Mouse (Mus musculus): ENCODE measurements around the gene Pcnx2. TPM values are rescaled to one million over a fixed set of nuclear protein-coding genes. Genes with fewer than 3 reads are reported as not detected.

Gene Pcnx2
- total and polyA plus RNA-seq, 3 experiments, result not detected

DNA sequence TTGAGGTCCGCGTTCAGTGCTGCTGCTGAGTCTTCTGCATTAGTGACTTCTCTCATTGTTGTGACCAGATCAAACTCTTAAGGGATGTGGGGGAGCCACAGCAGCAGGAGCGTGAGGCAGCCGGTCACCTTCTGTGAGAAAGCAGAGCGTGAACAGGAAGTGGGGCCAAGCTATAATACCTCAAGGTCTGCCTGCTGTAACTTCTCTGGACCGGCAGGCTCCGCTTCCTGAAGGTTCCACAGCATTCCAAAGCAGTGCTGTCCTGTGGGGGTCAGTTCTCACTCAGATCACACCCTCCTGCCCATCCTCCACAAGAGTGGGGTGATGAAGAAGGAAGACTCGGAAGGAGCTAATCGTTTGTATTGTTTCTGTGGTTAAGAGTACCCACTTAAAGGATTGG lies 22.6 kb upstream of the Pcnx2 start:
- no peak for DNase-seq (ENCODE audit: extremely low read depth)
- in situ Hi-C loops (cut with MboI; ENCODE audit: low pct_ligation_motif_present, low pct_unique_long_range_greater_than_20kb, low sequenced_read_pairs) (no loop called here), dilution Hi-C loops (cut with MboI; ENCODE audit: extremely low pct_ligation_motif_present, extremely low pct_unique_long_range_greater_than_20kb, low sequenced_read_pairs) (no loop called here)
- Histone ChIP-seq H3K36me3 (replicated peaks in 1 of 2; ENCODE audit: control insufficient read depth in 1 of 2, insufficient read depth in 1 of 2, low read length in 1 of 2) (no peaks in the 10 kb centered on the region), H3K9ac (ENCODE audit: insufficient read depth, low read depth) (no peak overlapping the region), H3K79me2 (replicated peaks; ENCODE audit: control insufficient read depth, extremely low read depth, insufficient read depth, poor library complexity, severe bottlenecking) (no peaks in the 10 kb centered on the region), H3K9me3 (replicated peaks; ENCODE audit: low read length) (no peaks in the 10 kb centered on the region), H3K4me3 (replicated peaks in 1 of 3; ENCODE audit: low read depth in 2 of 3, low read length in 2 of 3, poor library complexity in 1 of 3) (no peak overlapping the region), H3K27ac (ENCODE audit: insufficient read depth, low read depth) (no peak overlapping the region), H3K27me3 (replicated peaks) (peaks cover 67% of the 10 kb centered on the region), H3K4me2 (ENCODE audit: insufficient read depth, low read depth, poor library complexity, severe bottlenecking) (no peak overlapping the region), H3K4me1 (ENCODE audit: control insufficient read depth in 1 of 2, insufficient read depth in 2 of 2) (no peaks in the 10 kb centered on the region)
- TF ChIP-seq ZNF384 (IDR thresholded peaks at IDR 0.05; ENCODE audit: low read depth, low read length) (no peak), PAX5 (IDR thresholded peaks at IDR 0.05; ENCODE audit: low read length) (no peak), CHD2 (IDR thresholded peaks at IDR 0.05; ENCODE audit: low read length) (no peak), GABPA (IDR thresholded peaks at IDR 0.05; ENCODE audit: insufficient replicate concordance, low read depth, low read length) (no peak), TCF12 (IDR thresholded peaks at IDR 0.05; ENCODE audit: low read depth, low read length) (no peak), NELFE (IDR thresholded peaks at IDR 0.05; ENCODE audit: low read depth, low read length) (no peak), SMC3 (IDR thresholded peaks at IDR 0.05; ENCODE audit: low read depth, low read length) (no peak), POLR2A (IDR thresholded peaks at IDR 0.05; ENCODE audit: low read depth, low read length) (no peak), RAD21 (IDR thresholded peaks at IDR 0.05; ENCODE audit: low read depth, low read length) (no peak), TBP (conservative IDR thresholded peaks at IDR 0.05; ENCODE audit: low read depth, low read length) (no peak), MAFK (IDR thresholded peaks at IDR 0.05; ENCODE audit: insufficient replicate concordance, low read length) (no peak), MYC (IDR thresholded peaks at IDR 0.05; ENCODE audit: low read depth, low read length) (no peak), ZMIZ1 (IDR thresholded peaks at IDR 0.05; ENCODE audit: low read depth, low read length) (no peak), USF2 (conservative IDR thresholded peaks at IDR 0.05; ENCODE audit: low read depth, low read length) (no peak), HCFC1 (IDR thresholded peaks at IDR 0.05; ENCODE audit: low read depth, low read length) (no peak), MAZ (IDR thresholded peaks at IDR 0.05; ENCODE audit: low read depth, low read length) (no peak), ELF1 (IDR thresholded peaks at IDR 0.05; ENCODE audit: low read depth, low read length) (no peak), RCOR1 (conservative IDR thresholded peaks at IDR 0.05; ENCODE audit: low read depth, low read length) (no peak), ZC3H11A (IDR thresholded peaks at IDR 0.05; ENCODE audit: low read depth, low read length) (no peak), USF1 (IDR thresholded peaks at IDR 0.05; ENCODE audit: low read depth, low read length) (no peak)

DNA sequence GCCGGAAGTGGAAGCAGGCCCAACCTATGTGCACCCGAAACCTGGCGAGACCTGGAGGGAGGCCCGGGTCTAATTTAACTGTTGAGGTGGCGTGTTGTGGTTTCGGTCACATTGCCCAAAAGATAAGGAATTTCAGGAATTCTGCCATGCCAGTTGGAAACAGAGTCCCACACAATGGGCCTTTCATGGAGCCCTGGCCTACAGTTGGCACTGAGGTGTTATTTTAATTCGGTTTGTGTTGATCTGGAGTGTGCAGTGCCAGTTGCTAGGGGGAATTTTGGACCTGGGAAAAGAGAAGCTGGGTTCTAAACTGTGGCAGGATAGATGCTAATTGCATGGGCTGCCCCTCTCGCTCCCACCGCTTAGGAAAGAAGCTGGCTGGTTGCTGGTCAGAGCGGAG lies 22.2 kb upstream of the Pcnx2 start:
- H3K9me3 ChIP-seq (replicated peaks; ENCODE audit: low read length), result no peaks in the 10 kb centered on the region
- no peak overlapping the region for H3K27ac ChIP-seq (ENCODE audit: insufficient read depth, low read depth)
- no peaks in the 10 kb centered on the region for H3K36me3 ChIP-seq (replicated peaks in 1 of 2; ENCODE audit: control insufficient read depth in 1 of 2, insufficient read depth in 1 of 2, low read length in 1 of 2)
- no peak overlapping the region for H3K9ac ChIP-seq (ENCODE audit: insufficient read depth, low read depth)
- H3K4me1 ChIP-seq (ENCODE audit: control insufficient read depth in 1 of 2, insufficient read depth in 2 of 2), result no peaks in the 10 kb centered on the region
- TF ChIP-seq ELF1 (IDR thresholded peaks at IDR 0.05; ENCODE audit: low read depth, low read length), result no peak
- TF ChIP-seq MYC (IDR thresholded peaks at IDR 0.05; ENCODE audit: low read depth, low read length), result no peak
- TF ChIP-seq POLR2A (IDR thresholded peaks at IDR 0.05; ENCODE audit: low read depth, low read length), result no peak
- TF ChIP-seq UBTF (IDR thresholded peaks at IDR 0.05; ENCODE audit: low read depth, low read length), result no peak
- no peak for TF ChIP-seq SMC3 (IDR thresholded peaks at IDR 0.05; ENCODE audit: low read depth, low read length)
- TF ChIP-seq MAX (IDR thresholded peaks at IDR 0.05; ENCODE audit: low read length), result no peak
- no peak for TF ChIP-seq ZKSCAN1 (IDR thresholded peaks at IDR 0.05; ENCODE audit: borderline replicate concordance, low read depth, low read length)
- TF ChIP-seq CTCF (conservative IDR thresholded peaks at IDR 0.05 in 1 of 2, IDR thresholded peaks at IDR 0.05 in 1 of 2; ENCODE audit: low read depth in 2 of 2, low read length in 2 of 2), result no peak
- no peak for TF ChIP-seq USF2 (conservative IDR thresholded peaks at IDR 0.05; ENCODE audit: low read depth, low read length)
- TF ChIP-seq SIN3A (IDR thresholded peaks at IDR 0.05; ENCODE audit: low read length), result no peak
- TF ChIP-seq PAX5 (IDR thresholded peaks at IDR 0.05; ENCODE audit: low read length), result no peak
- TF ChIP-seq CHD1 (IDR thresholded peaks at IDR 0.05; ENCODE audit: low read depth, low read length), result no peak
- no peak for TF ChIP-seq BHLHE40 (IDR thresholded peaks at IDR 0.05; ENCODE audit: low read depth, low read length)
- TF ChIP-seq GABPA (IDR thresholded peaks at IDR 0.05; ENCODE audit: insufficient replicate concordance, low read depth, low read length), result no peak
- no peak for TF ChIP-seq CHD2 (IDR thresholded peaks at IDR 0.05; ENCODE audit: low read length)
- H3K4me2 ChIP-seq (ENCODE audit: insufficient read depth, low read depth, poor library complexity, severe bottlenecking), result no peak overlapping the region
- no peak overlapping the region for H3K4me3 ChIP-seq (replicated peaks in 1 of 3; ENCODE audit: low read depth in 2 of 3, low read length in 2 of 3, poor library complexity in 1 of 3)
- no peaks in the 10 kb centered on the region for H3K79me2 ChIP-seq (replicated peaks; ENCODE audit: control insufficient read depth, extremely low read depth, insufficient read depth, poor library complexity, severe bottlenecking)
- dilution Hi-C loops (cut with MboI; ENCODE audit: extremely low pct_ligation_motif_present, extremely low pct_unique_long_range_greater_than_20kb, low sequenced_read_pairs), result no loop called here
- in situ Hi-C loops (cut with MboI; ENCODE audit: low pct_ligation_motif_present, low pct_unique_long_range_greater_than_20kb, low sequenced_read_pairs), result no loop called here
- H3K27me3 ChIP-seq (replicated peaks), result peaks cover 65% of the 10 kb centered on the region
- DNase-seq (ENCODE audit: extremely low read depth), result no peak
